Mouse (Mus musculus) retina, embryonic 14.5 days (tissue): Measurements from ENCODE around the gene Mrpl17.

Source experiments
- DNase-seq: peaks from one replicate; pipeline ENCODE4 v3.0.0-alpha.2; 2015; ENCODE audit warnings: low spot score

Mrpl17 gene

DNA sequence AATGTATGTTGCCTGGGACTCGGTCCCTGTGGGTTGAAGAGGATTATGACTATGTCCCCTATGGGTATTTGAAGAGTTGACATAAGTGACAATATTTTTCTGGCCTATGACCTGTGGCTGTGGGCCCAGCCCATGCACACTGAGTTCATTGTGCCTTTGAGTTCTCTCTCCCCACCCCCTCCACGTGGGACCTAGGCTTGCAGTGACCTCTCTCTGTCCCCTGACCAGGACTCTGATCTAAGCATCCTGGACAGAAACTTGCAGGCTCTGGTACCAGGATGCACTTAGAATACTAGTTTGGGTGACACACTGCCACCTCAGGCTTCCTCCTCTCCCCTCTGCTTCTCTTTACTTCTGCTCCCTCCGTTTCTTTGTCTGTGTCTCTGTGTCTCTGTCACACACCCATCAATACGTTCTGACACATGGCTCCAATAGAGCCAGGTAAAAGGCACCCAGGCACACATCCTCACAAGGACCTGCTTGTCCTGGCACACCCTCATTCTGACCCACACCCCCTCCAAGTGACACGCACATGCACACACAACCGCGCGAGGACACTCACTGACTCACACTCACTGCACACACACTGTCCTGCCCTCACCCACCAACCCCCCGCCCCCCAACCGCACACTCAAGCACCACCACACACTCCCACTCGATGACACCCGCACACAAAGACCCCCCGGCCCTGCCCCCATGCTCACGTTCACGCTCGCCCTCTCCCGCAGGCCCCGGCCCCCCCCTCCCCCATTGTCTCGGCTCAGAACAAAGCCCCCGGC is 24.2 kb downstream of the Mrpl17 start:
- DNase-seq: peak; percentile 46

DNA sequence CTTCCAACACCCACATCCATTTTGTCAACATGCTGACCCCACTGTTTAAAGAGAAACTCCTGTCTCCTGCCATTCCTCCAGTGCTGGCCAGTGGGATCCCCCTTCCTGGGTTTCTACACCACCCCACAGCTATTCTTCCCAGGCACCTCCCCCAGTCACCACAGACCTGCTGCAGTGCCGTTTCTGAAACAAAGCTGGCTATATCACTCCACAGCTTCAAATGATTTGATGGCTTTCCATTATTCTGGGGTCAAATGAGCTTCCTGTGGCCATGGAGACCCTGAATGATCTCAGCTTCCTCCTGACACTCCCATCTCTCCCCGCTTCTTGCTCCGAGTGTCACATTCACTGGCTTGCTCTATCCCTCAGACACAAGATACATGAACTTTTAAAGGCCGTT is 26.3 kb downstream of the Mrpl17 start:
- DNase-seq: no peak

GRCm38 (mm10) chr7:105783861-105784260 is 27.0 kb downstream of the Mrpl17 start:
- no peak for DNase-seq

DNA sequence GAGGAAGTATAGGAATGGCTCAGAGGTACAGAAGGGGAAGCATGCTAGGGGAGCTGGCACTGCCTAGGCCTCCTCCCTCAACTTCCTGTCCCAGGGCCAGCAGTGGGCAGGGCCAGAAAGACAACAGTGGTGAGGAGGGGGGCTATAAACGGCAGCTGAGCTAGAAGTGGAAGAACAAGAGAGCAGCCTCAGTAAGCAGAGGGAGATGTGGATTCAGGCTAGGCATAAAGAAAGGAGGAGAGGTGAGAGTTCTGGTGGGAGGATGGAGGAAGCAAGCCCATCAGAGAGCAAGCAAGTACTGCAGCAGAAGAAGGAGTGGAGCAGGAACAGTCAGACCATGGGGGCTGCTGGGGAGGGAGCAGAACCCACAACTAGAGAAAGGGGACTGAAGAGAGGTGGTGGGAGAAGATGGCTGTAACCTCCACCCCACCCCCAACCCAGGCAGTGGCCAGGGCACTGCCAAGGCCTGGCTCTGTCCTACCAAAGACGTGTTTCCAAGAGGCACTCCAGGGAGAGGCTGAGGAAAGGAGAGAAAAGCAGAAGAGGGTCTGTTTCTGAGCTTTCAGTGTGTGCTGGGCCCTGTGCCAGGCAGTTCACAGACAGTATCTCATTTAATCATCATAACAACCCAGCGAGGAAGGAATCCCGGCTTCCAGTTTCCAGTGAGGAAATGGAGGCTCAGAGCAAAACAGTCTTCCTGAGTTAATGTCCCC is 32.2 kb downstream of the Mrpl17 start:
- no peak for DNase-seq

- DNase-seq: peak; percentile 30
Measured at GRCm38 (mm10) chr7:105777797-105778552, 32.9 kb downstream of the Mrpl17 start.

DNA sequence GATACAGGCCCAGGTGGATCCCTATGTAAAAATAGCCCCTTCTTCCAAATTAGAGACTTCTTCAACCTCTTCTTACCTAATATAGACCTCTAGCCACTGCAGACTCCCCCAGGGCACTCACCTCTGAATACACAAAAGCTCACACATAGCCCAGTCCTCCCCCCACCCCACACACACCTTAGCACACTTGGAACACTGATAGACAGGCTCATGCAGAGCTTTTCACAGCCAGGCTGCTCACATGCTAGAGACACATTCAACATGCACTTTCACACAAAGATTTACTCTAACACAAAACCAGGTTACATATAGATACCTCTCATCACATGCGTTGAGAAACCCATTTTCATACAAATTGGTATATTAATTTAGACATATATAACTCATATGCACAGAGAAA is 33.6 kb downstream of the Mrpl17 start:
- no peak for DNase-seq

DNA sequence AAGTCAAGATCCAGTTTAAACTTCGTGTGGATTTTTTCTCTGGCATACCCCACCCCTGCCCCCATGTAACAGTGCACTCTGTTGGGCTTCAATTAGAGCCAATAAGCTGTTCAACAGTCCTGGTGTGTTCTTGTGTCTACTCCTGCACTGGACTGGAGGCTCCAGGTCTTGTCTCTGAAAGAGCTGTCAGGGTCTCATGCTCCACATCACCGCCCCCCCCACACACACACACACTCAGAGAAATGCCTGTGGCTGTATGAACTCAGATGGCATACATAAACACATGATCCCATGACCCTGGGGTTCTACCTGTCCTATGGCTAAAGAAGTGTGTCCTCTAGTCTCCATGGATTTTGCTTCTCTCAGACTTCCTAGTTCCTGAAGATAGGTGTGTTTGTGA is 34.9 kb downstream of the Mrpl17 start:
- DNase-seq: no peak

- DNase-seq: peak; percentile 60
Measured at GRCm38 (mm10) chr7:105774661-105775060, 36.2 kb downstream of the Mrpl17 start.

- DNase-seq: no peak
Measured at GRCm38 (mm10) chr7:105773041-105773440, 37.9 kb downstream of the Mrpl17 start.

GRCm38 (mm10) chr7:105772331-105772730 is 38.6 kb downstream of the Mrpl17 start:
- no peak for DNase-seq

GRCm38 (mm10) chr7:105769959-105770358 is 40.9 kb downstream of the Mrpl17 start:
- DNase-seq: no peak

DNA sequence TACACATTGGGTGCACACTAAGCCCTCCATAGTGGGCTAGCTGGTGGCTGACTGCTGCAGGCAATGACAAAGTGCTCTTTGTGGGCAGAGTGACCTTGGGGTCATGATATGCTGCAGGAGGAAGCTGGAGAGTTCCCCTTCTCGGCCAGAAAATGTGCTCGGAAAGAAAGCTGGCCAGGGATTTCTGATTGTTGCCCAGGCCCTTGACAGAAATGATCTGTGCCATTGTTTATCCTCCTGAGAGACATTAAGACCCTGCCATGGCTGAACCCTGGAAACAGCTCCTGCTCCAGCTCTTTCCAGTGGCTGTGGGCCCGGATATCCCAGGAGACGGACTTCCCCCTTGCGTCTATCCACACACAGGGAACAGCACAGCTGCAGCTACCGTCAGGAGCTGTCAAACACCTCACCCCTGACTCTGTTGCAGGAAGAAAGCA is 43.2 kb downstream of the Mrpl17 start:
- no peak for DNase-seq

- no peak for DNase-seq
Measured at GRCm38 (mm10) chr7:105764331-105764730, 46.6 kb downstream of the Mrpl17 start.

DNA sequence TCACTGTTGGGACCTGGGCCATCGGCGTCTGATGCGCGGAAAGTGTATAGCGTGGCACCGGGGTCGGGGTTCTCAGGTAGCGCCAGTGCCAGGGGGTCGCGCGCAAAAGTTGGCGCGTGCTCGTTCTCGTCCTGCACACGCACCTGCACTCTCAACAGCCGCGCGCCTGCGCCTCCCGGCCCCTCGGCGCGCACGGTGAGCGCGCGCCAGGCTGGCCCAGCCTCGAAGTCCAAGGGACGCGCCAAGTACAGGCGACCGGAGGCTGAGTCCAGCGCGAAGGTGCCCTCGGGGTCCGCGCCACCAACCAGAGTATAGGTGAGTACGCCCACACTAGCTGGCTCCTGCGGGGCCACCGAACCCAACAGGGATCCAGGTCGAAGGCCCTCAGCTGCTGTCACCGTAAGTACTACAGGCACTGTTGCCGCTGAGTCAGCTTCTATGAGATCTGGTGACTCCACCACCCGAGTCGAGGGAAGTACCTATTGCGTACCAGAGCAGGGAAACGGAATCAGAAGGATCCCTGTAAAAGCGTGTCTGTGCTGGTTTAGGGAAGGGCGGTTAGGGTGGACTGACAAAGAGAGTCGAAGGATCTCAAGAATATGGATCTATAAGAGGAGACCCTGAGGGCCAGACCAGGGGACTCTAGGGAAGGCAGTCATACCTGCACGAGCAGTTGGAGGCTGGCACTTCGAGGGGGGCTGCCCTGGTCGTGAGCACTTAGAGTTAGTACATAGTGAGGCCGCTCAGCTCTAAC is 48.2 kb downstream of the Mrpl17 start:
- no peak for DNase-seq

DNA sequence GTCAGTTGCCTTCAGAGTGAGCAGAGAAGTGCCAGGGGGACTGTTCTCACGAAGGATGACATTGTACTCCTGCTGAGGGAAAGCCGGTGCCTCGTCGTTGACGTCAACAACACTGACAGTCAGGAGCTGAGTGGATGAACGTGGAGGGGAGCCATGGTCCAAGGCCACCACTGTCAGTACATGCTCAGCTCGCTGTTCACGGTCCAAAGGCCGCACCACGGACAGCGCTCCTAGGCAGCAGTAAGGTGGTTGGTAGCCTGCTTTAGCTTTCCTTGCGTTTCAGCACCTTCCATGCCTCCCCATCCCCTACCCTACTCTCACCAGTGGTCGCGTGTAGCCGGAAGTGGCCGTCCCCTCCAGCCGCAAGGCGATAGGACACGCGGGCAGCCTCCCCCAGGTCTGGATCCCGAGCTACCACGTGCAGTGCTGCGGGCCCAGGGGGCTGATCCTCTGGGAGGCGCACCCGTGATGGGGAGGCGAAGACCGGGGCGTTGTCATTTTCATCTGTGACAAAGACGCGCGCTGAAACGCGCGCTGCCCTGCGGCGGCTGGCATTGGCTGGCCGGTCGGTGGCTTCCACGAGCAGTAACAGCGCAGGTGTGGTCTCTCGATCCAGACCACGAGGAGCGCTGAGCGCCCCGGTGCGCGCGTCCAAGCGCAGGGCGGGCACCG is 49.0 kb downstream of the Mrpl17 start:
- no peak for DNase-seq

GRCm38 (mm10) chr7:105753281-105753680 is 57.6 kb downstream of the Mrpl17 start:
- DNase-seq: no peak
